Mouse (Mus musculus) adrenal gland, adult 18-20 months (tissue): ENCODE measurements around the gene Fam90a1a. TPM values are rescaled to one million over a fixed set of nuclear protein-coding genes. Genes with fewer than 3 reads are reported as not detected.
"Not testable (repeated sequence)": the region's sequence is repeated elsewhere in the genome, so short reads cannot be mapped to it uniquely, and the experiment has no call there.

ENCODE experiments used
- DNase-seq, 2 experiments: peaks; one replicate each; pipeline ENCODE4 v3.0.0; 2021 to 2022; ENCODE audit warnings: low spot score in 2 of 2
- long read RNA-seq, 2 experiments: library from polyadenylated mRNA; stranded (forward); transcript quantifications; one replicate each; pipeline ENCODE4 v2.0.0; 2021
- total RNA-seq, 2 experiments: library from RNA; stranded (reverse); gene quantifications; 1 replicate in 1 of 2; 2 replicates in 1 of 2; pipeline ENCODE4 v1.2.3; 2021

Gene Fam90a1a
- total RNA-seq: not detected
- long read RNA-seq, experiment 1: 0 reads
- long read RNA-seq, experiment 2: 0 reads

DNA sequence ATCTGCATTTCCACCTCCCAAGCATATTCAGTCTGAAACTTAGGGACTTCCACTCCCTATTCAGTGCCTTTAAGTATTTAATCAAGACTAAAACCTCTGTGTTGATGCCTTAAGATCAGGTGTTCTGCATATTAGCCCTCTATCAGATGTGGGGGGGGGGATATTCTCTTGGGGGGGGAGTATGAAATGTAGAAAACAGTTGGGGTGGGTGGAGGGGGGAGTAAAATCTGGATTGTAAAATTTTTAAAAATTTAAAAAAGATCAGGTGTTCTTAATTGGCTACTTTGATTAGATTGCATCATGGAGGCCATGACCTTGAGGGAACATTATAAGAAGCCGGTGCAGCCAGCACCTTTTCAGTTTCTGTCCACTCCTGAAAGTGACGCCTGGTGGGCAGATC, at the start of gene Fam90a1a:
TSS of gene Fam90a1a (plus strand) at position 301 of the 400 bp plus-strand sequence.
- no peak for DNase-seq

DNA sequence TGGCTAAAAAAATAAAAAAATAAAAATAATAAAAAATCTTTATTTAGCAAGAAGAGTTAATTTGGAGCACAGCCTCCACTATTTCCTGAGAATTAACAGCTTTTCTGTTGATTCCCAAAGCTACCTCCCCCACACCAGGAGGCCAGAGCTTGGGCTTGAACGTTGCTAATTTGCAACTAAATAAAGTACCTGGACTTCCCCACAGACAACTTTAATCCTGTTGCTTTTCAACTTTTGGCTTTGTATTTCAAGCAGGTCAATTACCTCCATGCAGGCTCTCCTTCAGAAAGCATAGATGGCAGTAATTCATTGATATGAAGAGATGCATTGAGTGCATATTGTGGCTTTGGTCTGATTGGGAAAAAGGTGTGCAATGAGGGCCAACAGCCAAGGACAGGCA, 46.6 kb upstream of the Fam90a1a start:
- no peak for DNase-seq

DNA sequence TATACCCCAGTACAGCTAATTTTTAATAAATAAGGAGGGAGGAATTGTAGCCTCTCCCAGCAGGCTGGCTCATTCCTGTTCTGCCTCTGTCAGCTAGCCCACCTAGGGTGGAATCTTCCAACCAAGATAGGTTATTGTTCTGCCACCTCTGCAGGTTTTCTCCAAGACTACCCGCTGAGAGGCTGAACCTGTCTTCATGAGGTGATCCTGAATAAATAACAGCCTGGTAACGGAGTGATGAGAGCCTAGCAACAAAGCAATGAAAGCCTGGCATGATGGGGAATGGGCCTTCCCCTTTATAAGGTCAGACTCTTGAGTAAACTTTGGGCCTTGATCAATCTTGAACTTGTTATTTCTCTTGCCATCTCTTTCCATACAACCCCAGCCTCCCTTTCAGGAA, 46.0 kb upstream of the Fam90a1a start:
- no peak for DNase-seq

DNA sequence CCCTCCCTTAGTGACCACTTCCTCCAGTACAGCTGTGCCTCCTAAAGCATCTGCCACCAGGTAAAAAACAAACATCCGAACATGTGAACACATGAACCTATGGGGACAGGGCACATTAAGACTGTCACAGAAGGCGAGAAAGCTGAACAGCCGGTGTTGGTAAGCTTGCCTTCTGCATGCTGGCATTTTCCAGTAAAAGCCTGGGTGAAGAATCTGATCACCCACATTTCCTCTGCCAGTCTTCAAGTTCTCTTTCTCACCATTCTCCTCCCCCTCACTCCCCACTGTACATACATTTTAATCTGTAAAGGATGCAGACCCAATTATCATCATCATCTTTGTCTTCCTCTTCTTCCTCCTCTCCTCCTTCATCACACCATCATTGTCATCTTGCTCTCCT, 42.9 kb upstream of the Fam90a1a start:
- no peak for DNase-seq

DNA sequence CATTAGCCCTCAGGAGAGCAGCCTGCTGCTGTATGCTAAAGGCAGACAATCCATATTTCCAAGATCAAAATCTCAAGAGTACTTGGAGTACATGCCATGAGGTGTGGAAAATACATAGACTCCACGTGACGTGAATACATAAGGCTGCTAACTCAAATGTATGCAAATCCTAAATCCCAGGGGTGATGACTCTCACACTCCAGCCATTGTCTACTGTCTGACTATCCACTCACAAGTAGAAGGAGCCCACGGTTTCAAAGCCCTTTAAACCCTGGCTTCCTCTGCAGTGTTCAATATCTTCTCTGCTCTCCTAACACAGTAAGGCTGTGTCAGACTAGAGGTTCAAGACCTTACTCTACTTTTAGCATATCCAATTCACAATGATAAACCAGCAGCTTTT, 27.8 kb upstream of the Fam90a1a start:
- not testable (repeated sequence) for DNase-seq

DNA sequence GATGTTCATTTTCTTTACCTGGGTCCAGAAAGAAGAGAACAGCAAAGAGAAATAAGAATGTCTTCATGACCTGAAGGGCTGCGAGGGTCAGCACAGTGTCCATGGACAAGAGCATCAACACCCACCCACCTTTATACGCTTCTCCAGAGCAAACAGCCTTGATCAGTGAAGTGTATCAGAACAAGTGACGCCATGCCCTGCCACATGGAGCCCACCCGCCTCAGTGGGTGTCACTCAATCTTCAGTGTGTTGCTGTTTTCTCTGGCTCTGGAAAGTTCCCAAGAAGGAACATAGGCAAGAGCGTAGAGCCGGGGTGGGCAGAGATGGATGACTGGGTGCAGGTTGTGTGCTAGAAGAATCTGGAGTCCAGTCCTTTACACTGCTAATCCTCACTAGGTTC, 25.9 kb upstream of the Fam90a1a start, which contains the start of gene Defb15:
TSS of gene Defb15 (minus strand) at position 101 of the 400 bp plus-strand sequence.
- no peak for DNase-seq

DNA sequence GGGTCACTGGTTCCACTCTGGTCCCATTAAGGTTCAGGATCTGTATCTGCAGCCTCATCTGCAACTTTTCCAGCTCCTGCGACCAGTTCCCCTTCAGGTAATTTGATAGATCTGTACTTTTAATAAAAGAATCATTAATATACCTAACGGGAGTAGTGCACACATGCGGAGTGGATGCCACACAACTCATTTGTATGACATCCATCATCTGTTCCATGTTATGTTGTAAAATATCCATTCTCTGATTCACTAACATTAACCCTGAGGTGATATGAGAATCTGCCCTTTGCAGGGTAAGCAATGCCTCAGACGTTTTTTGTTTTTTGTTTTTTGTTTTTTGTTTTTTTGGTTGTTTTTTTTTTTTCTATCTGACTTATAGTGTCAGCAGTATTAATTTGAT, 20.5 kb upstream of the Fam90a1a start, which contains the start of gene Defb35:
TSS of gene Defb35 (plus strand) at position 301 of the 400 bp plus-strand sequence.
- not testable (repeated sequence) for DNase-seq

DNA sequence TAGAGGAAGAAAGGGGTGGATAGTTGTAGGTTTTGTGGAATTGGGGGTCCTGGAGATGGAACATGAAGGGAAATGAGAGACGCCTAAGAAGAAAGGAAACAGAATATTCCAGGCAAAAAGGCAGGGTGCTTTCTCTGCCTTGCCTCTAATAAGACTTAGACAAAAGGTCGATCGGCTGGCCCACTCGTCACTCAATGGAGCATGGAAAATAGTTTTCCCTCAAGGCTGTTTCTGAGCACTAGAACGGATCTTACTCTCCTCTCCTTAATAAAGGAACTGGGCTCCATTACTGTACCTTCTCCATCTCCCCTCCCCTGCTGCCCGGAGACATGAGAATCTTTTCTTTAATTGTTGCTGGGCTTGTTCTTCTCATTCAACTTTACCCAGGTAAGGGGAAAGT, 12.1 kb upstream of the Fam90a1a start, which contains the start of gene Defb13:
TSS of gene Defb13 (plus strand) at position 301 of the 400 bp plus-strand sequence.
- DNase-seq: no peak

DNA sequence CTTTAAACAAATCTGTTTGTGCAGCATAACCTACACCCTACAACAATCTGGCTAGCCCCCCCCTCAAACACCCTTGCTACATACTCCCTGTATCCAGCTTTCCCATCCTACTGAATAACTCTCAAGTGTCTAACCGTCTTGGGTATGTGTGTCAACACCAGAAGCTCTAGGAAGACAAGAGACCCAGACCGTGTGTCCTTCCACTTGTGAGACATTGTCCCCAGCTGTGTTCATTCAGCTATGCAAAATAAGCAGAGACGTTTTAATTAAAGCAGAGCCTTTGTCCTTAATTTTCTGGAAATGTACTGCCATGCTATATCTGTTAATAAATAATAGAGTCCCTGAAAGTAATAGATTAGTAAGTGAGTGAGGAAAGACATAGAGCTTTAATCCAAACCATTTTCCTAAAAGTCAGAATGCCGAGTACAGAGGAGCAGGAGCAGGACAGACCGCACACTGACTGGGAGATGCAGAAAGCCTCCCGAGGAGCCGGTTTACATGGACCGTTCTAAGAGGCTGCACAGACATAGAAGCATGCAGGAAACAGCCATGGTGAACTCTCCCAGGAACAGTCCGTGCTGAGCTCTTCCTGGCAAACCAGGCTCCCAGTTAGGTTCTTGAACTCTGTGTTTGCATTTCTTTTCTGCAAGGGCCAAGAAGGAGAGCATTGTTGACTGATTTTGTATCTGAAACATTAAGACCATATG, 11.1 kb upstream of the Fam90a1a start:
- DNase-seq: no peak

DNA sequence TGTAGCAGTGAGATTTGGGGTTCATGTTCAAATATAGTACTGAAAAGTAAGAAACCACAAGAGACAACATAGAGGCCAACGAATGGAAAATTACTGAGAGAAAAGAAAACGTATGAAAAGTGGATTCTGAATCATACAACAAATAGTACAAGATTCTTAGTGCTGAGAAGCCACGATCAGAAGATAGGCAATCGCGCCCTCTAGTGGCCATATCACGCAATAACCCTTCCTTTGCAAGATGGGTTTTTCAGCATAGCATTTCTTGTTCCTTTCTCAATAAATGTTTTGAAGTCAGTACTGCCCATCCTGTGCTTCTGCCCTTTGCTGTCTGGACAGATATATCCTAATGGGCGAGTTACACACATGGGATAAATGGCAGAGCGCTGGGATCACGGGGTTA, 3.2 kb upstream of the Fam90a1a start:
- DNase-seq: peak; percentile 33

DNA sequence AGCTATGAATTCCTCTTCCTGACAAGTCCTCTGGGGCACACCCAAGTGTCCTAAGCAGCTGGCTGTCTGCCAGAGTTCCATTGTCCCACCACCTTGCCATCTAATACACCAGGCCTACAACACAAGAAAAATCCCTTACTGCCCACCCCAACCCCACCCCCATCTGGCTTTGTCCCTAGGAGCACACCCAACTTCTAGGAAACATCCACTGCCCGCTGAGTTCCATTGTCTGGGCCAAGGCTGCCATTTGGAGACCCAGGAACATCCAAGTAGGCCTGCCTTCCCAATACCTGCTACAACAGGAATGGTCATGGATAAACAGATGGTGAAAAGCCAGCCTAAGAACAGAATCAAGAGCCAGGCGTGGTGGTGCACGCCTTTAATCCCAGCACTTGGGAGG, 2.2 kb upstream of the Fam90a1a start:
- DNase-seq: no peak

DNA sequence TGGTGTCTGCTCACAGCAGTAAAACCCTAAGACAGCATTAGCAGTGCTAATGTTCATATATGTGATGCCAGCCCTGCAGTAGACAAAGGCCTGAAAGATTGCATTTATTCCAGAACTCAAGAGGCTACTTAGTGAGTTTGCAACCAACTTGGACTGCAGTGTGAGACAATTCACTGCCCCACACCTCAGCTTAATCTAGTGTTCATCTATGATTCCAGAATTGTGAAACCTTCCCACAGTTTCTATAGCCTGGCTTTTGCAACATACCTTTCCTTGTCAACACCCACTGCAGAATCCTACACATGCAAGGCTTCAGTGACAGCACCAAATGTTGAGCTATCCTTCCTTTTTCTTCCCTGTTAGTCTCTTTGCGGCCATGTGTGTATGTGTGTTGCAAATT, 8.1 kb downstream of the Fam90a1a start:
- DNase-seq: no peak

DNA sequence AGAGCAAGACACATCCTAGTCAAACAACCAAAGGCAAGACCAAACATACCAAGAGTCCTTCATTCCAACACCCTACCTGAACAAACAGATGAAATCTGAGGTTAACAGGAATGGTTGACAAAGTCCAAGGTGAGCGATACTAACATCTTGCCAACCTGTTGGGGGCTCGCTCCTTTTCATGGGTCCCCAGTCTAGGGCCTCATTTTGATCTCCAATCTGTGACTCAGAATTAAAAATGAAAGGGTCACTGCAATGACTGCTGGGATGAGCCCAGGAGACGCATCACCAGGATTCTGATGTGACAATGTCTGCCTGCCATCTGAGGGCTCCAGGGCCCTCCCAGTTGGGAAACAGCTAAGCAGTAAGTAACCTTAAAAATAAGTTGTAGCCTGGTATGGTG, 11.0 kb downstream of the Fam90a1a start, which contains the start of gene Ccdc70:
TSS of gene Ccdc70 (plus strand) at position 301 of the 400 bp plus-strand sequence.
- no peak for DNase-seq

DNA sequence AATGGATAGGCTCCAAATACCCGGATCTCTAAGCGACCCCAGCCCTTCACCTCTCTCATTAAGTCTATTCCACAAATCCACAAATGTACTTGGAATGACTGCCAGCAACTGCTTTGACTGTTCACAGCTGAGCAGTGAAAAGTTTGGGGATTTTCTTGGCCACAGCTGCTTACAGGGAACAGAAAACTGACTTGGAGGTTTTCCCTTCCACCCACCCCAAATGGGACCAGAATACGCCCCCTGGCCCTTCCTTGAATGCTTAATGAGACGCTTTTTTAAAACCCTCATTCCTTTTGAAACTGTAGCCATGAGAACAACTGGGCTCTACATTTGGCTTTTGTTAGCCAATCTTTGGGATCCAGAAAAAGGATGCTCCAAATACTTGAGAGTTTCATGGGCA, 19.7 kb downstream of the Fam90a1a start:
- no peak for DNase-seq

DNA sequence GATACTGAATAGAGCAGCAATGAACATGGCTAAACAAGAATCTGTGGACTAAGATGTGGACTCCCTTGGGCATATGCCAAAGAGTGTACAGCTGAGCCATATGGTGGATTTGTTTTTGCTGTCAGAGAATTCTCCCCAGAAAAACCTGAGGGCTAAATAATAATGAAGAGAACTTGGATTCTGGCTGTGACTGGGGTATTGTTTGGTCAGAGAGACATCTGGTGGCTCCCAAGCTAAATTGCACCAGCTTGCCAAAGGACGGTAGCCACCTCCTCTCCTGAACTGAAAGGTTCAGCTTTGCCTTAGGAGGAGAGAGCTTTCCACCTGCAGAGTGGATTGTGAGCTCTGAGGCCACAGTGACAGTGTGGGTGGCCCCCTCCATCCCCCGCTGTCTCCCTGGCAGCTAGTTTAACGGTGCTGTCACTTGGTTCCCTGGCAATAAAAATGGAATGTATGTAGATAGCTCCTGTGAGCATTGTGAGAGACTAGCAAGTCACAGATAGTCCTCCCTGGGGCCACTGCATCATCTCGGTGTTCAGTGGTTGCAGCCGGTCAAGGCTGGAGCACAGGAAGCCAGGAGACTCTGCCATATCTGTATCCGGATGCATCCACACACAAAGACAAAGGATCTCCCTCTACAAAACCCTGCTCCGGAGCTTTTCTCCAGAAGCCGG, 23.3 kb downstream of the Fam90a1a start:
- DNase-seq: no peak

DNA sequence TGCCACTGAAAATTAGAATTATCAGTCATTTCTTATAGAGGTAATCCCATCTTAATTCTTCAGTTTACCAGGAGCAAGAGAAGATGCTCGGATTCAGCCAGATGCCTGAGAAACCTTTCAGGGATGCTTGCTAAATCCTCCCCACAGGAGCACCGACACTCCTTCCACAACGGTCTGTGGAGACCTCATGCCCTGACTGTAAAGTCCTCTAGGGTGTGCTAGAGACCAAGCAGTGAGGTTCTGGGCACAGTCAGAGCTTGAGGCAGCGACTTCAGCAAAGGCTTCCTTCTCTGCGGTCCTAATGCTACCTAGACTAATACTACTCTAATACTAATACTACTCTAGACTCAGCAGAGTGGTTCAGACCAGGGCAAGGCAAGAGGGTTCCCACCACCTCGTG, 33.7 kb downstream of the Fam90a1a start:
- DNase-seq: peak in 1 of 2 experiments; percentile 17

DNA sequence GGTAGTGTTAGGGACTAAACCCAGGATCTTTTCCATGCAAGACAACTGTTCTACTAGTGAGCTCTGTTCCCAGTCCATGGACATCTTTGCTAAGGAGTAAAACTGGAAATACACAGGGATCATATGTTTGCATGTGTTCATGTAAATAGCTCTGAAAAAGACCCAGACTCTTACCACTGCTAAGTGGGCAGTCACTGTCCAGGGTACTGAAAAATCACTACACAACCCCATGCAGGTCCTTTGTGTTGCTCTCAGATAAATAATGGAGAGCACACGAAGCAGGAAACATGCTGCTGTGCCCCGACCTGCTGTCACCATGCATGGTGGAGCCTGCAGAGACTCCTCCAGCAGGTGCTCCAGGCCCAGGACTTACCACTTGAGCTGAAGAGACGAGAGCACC, 36.7 kb downstream of the Fam90a1a start:
- DNase-seq: no peak

DNA sequence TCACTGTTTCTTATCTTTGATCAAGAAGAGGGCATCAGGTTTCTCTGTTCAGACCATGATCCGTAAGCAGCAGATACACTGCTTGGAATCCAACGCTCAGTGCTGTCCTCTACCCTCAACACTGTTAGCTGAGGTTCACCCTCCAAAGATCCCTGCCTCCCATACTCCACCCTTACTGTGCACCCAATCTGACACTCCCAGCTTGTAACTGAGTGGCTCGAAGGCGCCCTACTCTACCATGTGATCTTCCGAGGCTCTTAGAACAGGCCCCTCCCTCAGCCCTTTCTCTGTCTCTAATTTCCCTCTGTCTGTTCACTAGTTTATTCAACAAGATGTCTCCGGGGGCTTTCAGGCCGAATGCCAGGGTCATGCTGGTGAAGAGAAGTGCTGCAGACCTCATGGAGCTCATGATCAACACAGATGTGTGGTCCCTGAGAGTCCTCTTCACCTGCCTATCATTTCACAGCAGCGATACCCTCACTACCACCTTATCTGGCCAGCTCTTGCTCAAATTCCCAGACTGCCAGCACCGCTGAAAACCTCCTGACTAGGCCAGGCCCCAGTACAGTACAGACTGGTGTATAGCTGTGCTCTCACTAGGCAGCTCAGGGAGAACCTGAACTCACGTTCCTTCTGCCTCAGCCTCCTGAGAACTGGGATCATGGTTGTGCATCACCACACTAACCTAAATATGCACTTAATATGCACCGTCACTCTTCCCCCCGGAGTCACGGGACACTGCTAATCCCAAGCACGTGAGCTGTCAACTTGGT, 46.4 kb downstream of the Fam90a1a start:
- DNase-seq: no peak

DNA sequence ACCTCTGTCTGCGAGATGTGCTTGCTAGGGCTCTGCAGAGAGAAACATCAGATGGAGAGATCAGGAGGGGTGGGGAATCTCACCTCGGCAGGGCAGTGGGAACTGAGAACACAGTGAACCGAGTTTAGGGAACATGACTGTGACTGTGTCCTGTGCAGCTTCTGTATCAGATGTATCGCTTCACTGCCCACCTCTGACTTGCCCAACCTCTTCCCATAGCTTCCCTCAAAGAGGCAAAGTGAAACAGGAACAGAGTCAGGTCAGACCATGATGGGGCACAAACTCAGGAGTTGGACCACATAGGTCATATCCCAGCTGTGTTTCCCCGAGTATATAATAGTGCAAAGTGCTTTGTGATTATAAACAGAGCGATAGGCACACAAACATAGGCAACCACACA, 47.9 kb downstream of the Fam90a1a start:
- no peak for DNase-seq

DNA sequence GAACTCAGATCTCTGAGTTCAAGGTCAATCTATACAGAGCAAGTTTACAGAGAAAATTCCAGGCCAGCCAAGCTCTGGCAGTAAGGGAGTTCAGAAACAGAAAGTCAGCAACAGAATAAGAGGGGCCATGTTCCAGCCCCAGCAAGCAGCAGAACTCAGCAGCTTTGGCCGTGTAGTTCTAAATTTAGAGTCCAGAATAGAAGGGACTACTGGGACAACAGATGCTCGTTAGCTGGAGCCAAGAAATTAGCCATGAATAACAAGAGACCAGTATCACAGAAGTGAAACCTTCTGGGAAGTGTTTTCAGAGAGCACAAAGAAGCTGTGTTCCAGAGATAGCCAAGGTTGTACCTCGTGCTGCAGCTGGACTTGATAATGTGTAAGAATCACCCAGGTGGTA, 50.9 kb downstream of the Fam90a1a start:
- DNase-seq: no peak

DNA sequence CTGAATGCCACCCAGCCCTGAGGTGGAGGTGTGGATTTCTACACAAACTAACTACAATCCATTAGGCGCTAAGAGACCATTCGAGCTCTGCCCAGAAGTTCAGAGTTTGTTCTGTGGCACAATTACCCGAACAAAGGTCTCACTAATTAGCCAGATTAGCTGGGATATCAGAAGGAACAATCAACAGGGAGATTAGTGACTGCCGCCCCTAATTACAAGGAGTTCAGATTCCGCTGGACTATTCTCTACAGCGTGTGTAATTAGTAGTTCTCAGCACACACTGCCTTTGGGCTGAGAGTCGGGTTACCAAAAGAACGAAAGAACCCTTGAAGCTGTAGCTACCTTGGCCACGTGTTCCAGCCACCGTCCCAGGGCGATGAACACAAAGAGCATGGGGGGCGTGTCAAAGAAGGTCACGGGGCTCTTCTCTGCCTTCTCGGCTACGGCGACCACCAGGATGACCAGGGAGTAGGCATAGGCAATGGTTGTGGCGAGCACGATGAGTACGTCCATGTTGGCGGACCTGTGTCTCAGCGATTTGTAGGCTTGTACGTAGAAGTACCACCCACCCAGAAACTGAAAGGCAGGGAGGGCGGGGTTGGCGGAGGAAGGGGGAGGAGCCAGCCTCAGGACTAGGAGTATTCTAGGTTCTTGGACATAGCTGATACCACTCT, 54.7 kb downstream of the Fam90a1a start:
- DNase-seq: no peak
